Mouse (Mus musculus) G1E (cell line): ENCODE measurements around the gene Capzb.

Source experiments
- CTCF ChIP-seq: IDR thresholded peaks from 2 replicates; pipeline ENCODE4 v1.5.1; 2012; ENCODE audit warnings: low read depth, low read length, inconsistent platforms, mixed read lengths
- GATA1 ChIP-seq: IDR thresholded peaks from 2 replicates; pipeline ENCODE4 v1.6.1; 2012; ENCODE audit warnings: borderline replicate concordance, low read length, inconsistent platforms, mixed read lengths
- POLR2AphosphoS5 ChIP-seq: IDR thresholded peaks from 2 replicates; pipeline ENCODE4 v1.6.1; 2012; ENCODE audit warnings: low read depth, low read length, inconsistent platforms; ENCODE audit not compliant: insufficient replicate concordance
- TAL1 ChIP-seq: conservative IDR thresholded peaks from 2 replicates; pipeline ENCODE4 v1.6.1; 2012; ENCODE audit warnings: low read depth, low read length, inconsistent platforms, mixed read lengths

DNA sequence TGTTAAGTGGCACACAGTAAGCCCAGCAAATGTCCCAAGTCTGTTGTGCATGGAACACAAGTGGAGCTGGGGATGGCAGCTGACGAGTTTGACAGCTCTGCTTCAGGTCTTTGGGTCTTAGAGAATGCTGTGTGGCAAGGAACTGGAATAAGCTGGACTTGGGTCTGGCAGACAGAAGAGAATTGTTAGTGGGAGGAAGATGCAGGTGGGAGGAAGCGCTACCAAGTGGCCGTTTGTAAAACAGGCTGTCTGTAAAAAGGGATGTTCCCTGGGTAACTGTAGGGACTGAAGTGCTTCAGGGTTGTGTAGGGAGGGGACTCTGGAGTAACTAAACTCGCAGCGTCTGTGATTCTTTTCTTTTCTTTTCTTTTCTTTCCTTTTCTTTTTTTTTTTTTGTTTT, 32.4 kb downstream of the Capzb start:
- TF ChIP-seq CTCF (no peak), GATA1 (no peak), TAL1 (no peak), POLR2AphosphoS5 (no peak)
